Mouse (Mus musculus) ES-Bruce4 (cell line): ENCODE results near the gene Farsa. TPM values are rescaled to one million over a fixed set of nuclear protein-coding genes. Genes with fewer than 3 reads are reported as not detected.
A peak's percentile ranks its signal among the peaks of the same experiment; 100 is the strongest.
"Not testable (repeated sequence)": the region's sequence is repeated elsewhere in the genome, so short reads cannot be mapped to it uniquely, and the experiment has no call there.

ENCODE experiments used
- H3K27ac ChIP-seq: 2 replicates; pipeline ENCODE4 v1.5.1; 2012; ENCODE audit warnings: low read length, inconsistent platforms; ENCODE audit not compliant: insufficient read depth
- H3K27me3 ChIP-seq: 2 replicates; pipeline ENCODE4 v1.6.1; 2012; ENCODE audit warnings: mild to moderate bottlenecking, low read length, inconsistent platforms; ENCODE audit not compliant: control insufficient read depth, poor library complexity, insufficient read depth, severe bottlenecking
- H3K36me3 ChIP-seq: 2 replicates; pipeline ENCODE4 v1.6.1; 2012; ENCODE audit warnings: inconsistent platforms, mild to moderate bottlenecking, low read length, moderate library complexity; ENCODE audit not compliant: control insufficient read depth, poor library complexity, insufficient read depth, severe bottlenecking
- H3K4me1 ChIP-seq: one replicate; pipeline ENCODE4 v1.8.1; 2011; ENCODE audit warnings: low read length; ENCODE audit not compliant: control insufficient read depth, insufficient read depth
- H3K4me3 ChIP-seq: 2 replicates; pipeline ENCODE4 v1.5.1; 2011; ENCODE audit warnings: low read depth, mild to moderate bottlenecking, low read length
- H3K9ac ChIP-seq: 2 replicates; pipeline ENCODE4 v1.6.1; 2012; ENCODE audit warnings: low read depth, mild to moderate bottlenecking, inconsistent platforms; ENCODE audit not compliant: poor library complexity, severe bottlenecking
- H3K9me3 ChIP-seq: replicated peaks from 2 replicates; pipeline ENCODE4 v1.6.1; 2012; ENCODE audit warnings: mild to moderate bottlenecking, low read length, inconsistent platforms; ENCODE audit not compliant: control insufficient read depth, poor library complexity, insufficient read depth, severe bottlenecking
- CTCF ChIP-seq: IDR thresholded peaks from one replicate; pipeline ENCODE4 v1.8.1; 2011; ENCODE audit warnings: low read depth, low read length
- EP300 ChIP-seq: IDR thresholded peaks from 2 replicates; pipeline ENCODE4 v1.6.1; 2011; ENCODE audit warnings: low read depth, low read length; ENCODE audit not compliant: insufficient read depth
- POLR2A ChIP-seq: IDR thresholded peaks from one replicate; pipeline ENCODE4 v1.8.1; 2011; ENCODE audit warnings: low read length; ENCODE audit not compliant: insufficient read depth
- polyA plus RNA-seq: library from polyadenylated mRNA; stranded (reverse); fragments of >200 nt; gene quantifications from 2 replicates; pipeline ENCODE4 v1.2.4, GENCODE M21; 2011; ENCODE audit warnings: low read depth; ENCODE audit not compliant: missing spikeins, insufficient read depth, insufficient read length

The Farsa gene
- polyA plus RNA-seq, 1 experiment, result 50.8 TPM

DNA sequence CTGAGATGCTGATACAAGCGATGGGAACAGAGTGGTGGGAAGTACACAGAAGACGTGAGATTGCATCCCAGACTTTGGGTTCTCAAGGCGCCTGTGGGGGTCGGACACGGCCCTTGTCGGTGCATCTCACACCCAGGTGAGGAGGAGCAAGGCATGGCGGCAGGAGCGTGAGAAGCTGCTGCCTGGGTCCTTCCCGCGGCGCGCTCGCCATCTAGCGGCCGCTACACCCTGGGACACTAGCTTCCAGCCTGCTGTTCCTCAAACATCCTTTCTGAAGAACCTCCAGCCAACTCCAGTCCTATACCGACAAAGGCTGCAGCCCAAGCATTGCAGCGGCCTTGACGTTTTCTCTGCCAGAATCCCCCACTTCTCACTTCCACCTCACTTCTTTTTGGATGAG, 33.1 kb upstream of the Farsa start:
- H3K27me3 ChIP-seq, result no peaks in the 10 kb centered on the region
- H3K9me3 ChIP-seq, result no peaks in the 10 kb centered on the region
- no peaks in the 10 kb centered on the region for H3K36me3 ChIP-seq
- H3K27ac ChIP-seq, result no peak overlapping the region
- no peak overlapping the region for H3K4me3 ChIP-seq
- 0 out of 2 replicates have a peak overlapping the region, but pooled peaks have one; percentile 2 for H3K9ac ChIP-seq
- TF ChIP-seq CTCF (peak; percentile 96), EP300 (peak; percentile 37; the same call in 1 of the 2 replicates), POLR2A (no peak)
- H3K4me1 ChIP-seq, result no peaks in the 10 kb centered on the region

GRCm38 (mm10) chr8:84825636-84826035, 31.2 kb upstream of the Farsa start:
- Histone ChIP-seq H3K27me3 (no peaks in the 10 kb centered on the region), H3K36me3 (no peaks in the 10 kb centered on the region), H3K4me1 (no peaks in the 10 kb centered on the region), H3K4me3 (no peak overlapping the region), H3K9ac (0 out of 2 replicates have a peak overlapping the region, but pooled peaks have one; percentile 9), H3K27ac (peak overlapping the region; percentile 30; the same call in 1 of the 2 replicates), H3K9me3 (no peaks in the 10 kb centered on the region)
- no peak for TF ChIP-seq CTCF
- no peak for TF ChIP-seq POLR2A
- TF ChIP-seq EP300, result no peak

GRCm38 (mm10) chr8:84826518-84826917, 30.3 kb upstream of the Farsa start:
- H3K4me1 ChIP-seq, H3K9me3 ChIP-seq, H3K36me3 ChIP-seq, H3K9ac ChIP-seq, H3K27ac ChIP-seq, H3K4me3 ChIP-seq, H3K27me3 ChIP-seq: not testable (repeated sequence)

DNA sequence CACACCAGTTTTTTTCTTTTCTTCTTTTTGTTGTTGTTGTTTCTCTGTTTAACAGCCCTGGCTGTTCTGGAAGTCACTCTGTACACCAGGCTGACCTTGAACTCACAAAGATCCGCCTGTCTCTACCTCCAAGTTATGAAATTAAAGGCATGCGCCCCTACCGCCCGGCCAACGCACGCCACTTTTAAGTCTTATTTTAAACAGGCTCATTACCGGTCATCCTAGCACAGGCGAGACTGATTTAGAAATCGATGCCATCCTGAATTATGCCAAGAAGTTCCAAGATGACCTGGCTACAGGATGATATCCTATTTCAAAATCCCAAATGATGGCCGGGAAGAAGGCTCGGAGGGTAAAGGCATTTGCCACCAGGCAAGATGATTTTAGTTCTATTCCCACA, 25.3 kb upstream of the Farsa start, which contains the start of gene Gadd45gip1:
Gene Gadd45gip1 (plus strand): TSS at position 33 of the 400 bp plus-strand sequence.
- no peaks in the 10 kb centered on the region for H3K9me3 ChIP-seq
- peak within 1 kb of the TSS; percentile 92 for H3K27ac ChIP-seq
- no peaks in the 10 kb centered on the region for H3K27me3 ChIP-seq
- H3K36me3 ChIP-seq, result peaks cover 30% of the 10 kb centered on the region
- peak within 1 kb of the TSS; percentile 77 for H3K4me3 ChIP-seq
- peaks cover 1% of the 10 kb centered on the region for H3K4me1 ChIP-seq
- TF ChIP-seq EP300, result no peak
- peak; percentile 8 for TF ChIP-seq CTCF
- TF ChIP-seq POLR2A, result no peak
- peak within 1 kb of the TSS; percentile 91 for H3K9ac ChIP-seq

GRCm38 (mm10) chr8:84832034-84832717, 24.6 kb upstream of the Farsa start:
- peak overlapping the region; percentile 77 for H3K4me3 ChIP-seq
- H3K4me1 ChIP-seq, result peaks cover 1% of the 10 kb centered on the region
- no peaks in the 10 kb centered on the region for H3K27me3 ChIP-seq
- H3K36me3 ChIP-seq, result peaks cover 36% of the 10 kb centered on the region
- H3K9me3 ChIP-seq, result no peaks in the 10 kb centered on the region
- TF ChIP-seq CTCF, result no peak
- TF ChIP-seq EP300, result no peak
- peak; percentile 47 for TF ChIP-seq POLR2A
- peak overlapping the region; percentile 91 for H3K9ac ChIP-seq
- peak overlapping the region; percentile 92 for H3K27ac ChIP-seq
